In the genomic region with DNA sequence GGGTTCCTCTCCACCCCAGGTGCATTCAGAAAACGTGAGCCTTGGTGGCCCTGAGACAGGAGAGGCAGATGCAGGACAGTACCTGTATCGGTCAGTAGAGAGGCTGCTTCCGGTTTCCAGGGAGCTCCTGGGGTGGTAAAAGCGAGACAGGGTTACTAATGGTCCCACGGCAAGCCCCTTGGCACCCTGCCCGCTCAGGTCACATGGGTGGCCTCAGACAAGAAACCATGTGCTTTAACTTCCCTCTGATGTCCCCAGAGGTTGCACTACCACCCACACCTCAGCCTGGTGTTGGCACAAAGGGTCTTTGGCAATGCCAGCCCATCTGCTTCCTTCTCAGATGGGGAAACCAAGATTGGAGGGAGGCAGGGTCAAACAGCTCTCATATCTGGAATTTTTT, we compare ENCODE assay signal across 9 mouse cellular contexts.
DNase-seq lines count a peak whose midpoint lies in the region; ATAC-seq lines count a peak whose summit lies in the region.
"Had no signal": no experiment of that assay in that cellular context is flagged by ENCODE, and none has a peak within 500 bp of the region (broad histone marks: within the 10 kb centered on the region; RNA-seq: fewer than 3 reads in every experiment).

No protein-coding gene starts in this region.

- H3K4me3 ChIP-seq in hindbrain, embryonic 11.5 days (ENCODE audit: low read depth, low read length), result no peak overlapping the region
- H3K4me3 ChIP-seq in midbrain, embryonic 14.5 days (replicated peaks; ENCODE audit: low read depth, low read length), result no peak overlapping the region

- intact Hi-C loops in left cerebral cortex, postnatal 36 days (cut with DNase I), result no loop called here

- H3K27me3 ChIP-seq in hindbrain, embryonic 11.5 days (ENCODE audit: control insufficient read depth, insufficient read depth, low read length), result no peaks in the 10 kb centered on the region
- H3K27me3 ChIP-seq in midbrain, embryonic 14.5 days (ENCODE audit: control insufficient read depth, insufficient read depth, low read length), result no peaks in the 10 kb centered on the region

- H3K9ac ChIP-seq in hindbrain, embryonic 11.5 days (ENCODE audit: low read depth, low read length), result no peak overlapping the region
- no peak overlapping the region for H3K9ac ChIP-seq in midbrain, embryonic 14.5 days (replicated peaks; ENCODE audit: low read length)
- H3K9ac ChIP-seq: liver, embryonic 14.5 days had no signal

- no peaks in the 10 kb centered on the region for H3K9me3 ChIP-seq in hindbrain, embryonic 11.5 days (ENCODE audit: control insufficient read depth, low read length)
- no peaks in the 10 kb centered on the region for H3K9me3 ChIP-seq in midbrain, embryonic 14.5 days (ENCODE audit: control insufficient read depth, low read length)

- WGBS in hindbrain, embryonic 11.5 days, result 52% methylated on average over 6 of the region's 6 CpGs
- WGBS in midbrain, embryonic 14.5 days, result 31% methylated on average over 6 of the region's 6 CpGs

- peak overlapping the region; percentile 21; the same call in 1 of the 2 replicates for H3K27ac ChIP-seq in hindbrain, embryonic 11.5 days (ENCODE audit: low read depth, low read length)
- H3K27ac ChIP-seq in midbrain, embryonic 14.5 days (replicated peaks; ENCODE audit: low read depth, low read length), result peak overlapping the region; percentile 87
- H3K27ac ChIP-seq: liver, embryonic 14.5 days had no signal

- peak; percentile 42 for DNase-seq in cerebellum, adult 9-11 months
- DNase-seq in cerebellum, adult 9-10 months, result no peak
- peak; percentile 90 to 94 for DNase-seq in B cell, adult 2 months
- no peak for DNase-seq in hindbrain, embryonic 11.5 days (ENCODE audit: low spot score)
- peak; percentile 43 for DNase-seq in midbrain, embryonic 14.5 days
- no peak for DNase-seq in left cerebral cortex, postnatal 36 days (ENCODE audit: low spot score in 2 of 2)
- DNase-seq in kidney, postnatal 14 days, result no peak
- no peak for DNase-seq in heart, postnatal 4 days

- H3K4me2 ChIP-seq in hindbrain, embryonic 11.5 days (replicated peaks; ENCODE audit: low read depth, low read length), result no peak overlapping the region
- H3K4me2 ChIP-seq in midbrain, embryonic 14.5 days (ENCODE audit: low read length), result no peak overlapping the region

- peaks cover 13% of the 10 kb centered on the region for H3K4me1 ChIP-seq in hindbrain, embryonic 11.5 days (replicated peaks; ENCODE audit: control insufficient read depth, insufficient read depth, low read length)
- peaks cover 44% of the 10 kb centered on the region for H3K4me1 ChIP-seq in midbrain, embryonic 14.5 days (ENCODE audit: control insufficient read depth, insufficient read depth, low read length)

- no peak for ATAC-seq in hindbrain, embryonic 11.5 days (ENCODE audit: low FRiP score)
- ATAC-seq in midbrain, embryonic 14.5 days (ENCODE audit: low FRiP score, low TSS enrichment), result no peak

- no peaks in the 10 kb centered on the region for H3K36me3 ChIP-seq in hindbrain, embryonic 11.5 days (ENCODE audit: control insufficient read depth, insufficient read depth, low read length)
- H3K36me3 ChIP-seq in midbrain, embryonic 14.5 days (ENCODE audit: control insufficient read depth, insufficient read depth, low read length), result no peaks in the 10 kb centered on the region

Comparison
In these comparisons a context has a peak if more than half of its experiments do, and no peak if none do; other contexts are left out.
1. DNase-seq: peak in cerebellum, adult 9-11 months (single experiment), B cell, adult 2 months (2 of 2) and midbrain, embryonic 14.5 days (single experiment); none in cerebellum, adult 9-10 months (single experiment), hindbrain, embryonic 11.5 days (single experiment), left cerebral cortex, postnatal 36 days (0 of 2), kidney, postnatal 14 days (single experiment) and heart, postnatal 4 days (single experiment).